Mouse (Mus musculus) retina, postnatal 7 days (tissue): ENCODE results near the gene Jade1.

Experiments used
- DNase-seq: peaks from one replicate; pipeline ENCODE4 v3.0.0-alpha.2; 2012; ENCODE audit warnings: low read depth, low spot score

The Jade1 gene

DNA sequence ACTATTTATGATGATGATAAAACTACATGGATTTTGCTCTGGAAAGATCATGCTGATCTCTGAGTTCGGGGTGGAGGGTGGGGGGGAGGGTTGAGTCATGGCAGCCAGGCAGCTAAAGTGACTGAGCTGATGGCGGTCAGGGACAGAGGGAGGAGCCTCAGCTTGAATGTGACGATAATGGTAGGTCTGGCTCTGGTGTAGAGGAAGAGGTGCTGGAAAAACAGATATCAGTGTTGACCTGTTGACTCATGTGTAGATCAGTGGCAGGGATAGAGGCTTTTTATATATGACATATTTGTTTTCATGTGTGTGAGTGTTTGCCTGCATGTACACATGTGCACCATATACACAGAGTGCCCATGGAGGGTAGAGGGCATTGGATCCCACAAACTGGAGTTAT, 3.9 kb upstream of the Jade1 start:
- no peak for DNase-seq

DNA sequence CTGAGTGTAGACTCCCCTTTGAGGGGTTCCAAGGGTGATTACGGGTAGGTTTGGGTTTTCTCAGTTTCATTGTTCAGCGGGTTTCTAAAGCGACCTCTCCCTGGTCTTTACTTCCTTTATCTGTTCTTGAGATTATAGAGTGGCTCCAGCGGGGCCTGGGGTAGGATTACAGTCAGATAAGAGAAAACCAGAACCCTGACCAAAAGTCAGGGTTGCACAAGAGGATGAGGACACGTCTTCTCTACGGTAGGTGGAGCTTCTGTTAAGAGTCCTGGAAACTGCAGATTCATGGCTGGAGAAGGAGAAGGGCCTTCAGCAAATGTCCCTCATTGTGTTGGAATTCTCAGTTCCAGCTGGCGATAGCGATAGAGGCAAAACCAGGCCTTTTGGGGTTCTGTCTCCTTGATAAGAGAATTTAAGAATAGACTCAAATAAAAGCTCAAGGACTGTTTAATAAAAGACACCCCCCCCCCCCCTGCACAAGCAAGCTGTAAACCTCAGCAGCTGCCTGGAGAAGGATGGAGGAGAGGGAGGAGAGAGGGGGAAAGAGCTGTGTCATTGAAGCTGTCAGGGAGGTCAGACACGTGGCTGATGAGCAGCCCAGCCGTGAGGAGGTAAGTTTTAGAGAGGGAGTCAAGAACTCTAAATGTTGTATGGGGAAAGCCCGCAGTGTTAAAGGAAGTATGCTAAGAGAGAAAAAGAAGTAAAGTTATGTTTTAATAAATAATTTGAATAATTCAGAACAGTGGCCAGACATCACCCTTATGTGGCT, 2.6 kb upstream of the Jade1 start:
- DNase-seq = no peak

DNA sequence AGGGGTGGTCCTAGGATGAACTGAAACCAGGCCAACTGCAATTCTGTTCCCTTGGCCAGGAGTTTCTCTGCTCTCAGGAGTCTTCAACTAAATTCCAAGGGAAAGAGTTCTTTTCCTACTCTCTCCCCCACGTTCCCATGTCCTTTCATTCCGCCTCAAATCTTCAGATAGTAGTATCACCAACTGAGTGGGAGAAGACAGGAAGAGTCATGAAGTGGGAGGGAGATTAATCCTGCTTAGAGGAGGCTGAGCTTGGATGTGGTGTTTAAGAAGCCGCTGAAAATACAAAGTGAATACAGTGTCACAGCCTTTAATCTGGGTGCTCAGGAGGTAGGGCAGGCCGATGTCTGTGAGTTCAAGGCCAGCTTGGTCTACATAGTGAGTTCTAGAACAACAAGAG, 1.9 kb upstream of the Jade1 start:
- no peak for DNase-seq

DNA sequence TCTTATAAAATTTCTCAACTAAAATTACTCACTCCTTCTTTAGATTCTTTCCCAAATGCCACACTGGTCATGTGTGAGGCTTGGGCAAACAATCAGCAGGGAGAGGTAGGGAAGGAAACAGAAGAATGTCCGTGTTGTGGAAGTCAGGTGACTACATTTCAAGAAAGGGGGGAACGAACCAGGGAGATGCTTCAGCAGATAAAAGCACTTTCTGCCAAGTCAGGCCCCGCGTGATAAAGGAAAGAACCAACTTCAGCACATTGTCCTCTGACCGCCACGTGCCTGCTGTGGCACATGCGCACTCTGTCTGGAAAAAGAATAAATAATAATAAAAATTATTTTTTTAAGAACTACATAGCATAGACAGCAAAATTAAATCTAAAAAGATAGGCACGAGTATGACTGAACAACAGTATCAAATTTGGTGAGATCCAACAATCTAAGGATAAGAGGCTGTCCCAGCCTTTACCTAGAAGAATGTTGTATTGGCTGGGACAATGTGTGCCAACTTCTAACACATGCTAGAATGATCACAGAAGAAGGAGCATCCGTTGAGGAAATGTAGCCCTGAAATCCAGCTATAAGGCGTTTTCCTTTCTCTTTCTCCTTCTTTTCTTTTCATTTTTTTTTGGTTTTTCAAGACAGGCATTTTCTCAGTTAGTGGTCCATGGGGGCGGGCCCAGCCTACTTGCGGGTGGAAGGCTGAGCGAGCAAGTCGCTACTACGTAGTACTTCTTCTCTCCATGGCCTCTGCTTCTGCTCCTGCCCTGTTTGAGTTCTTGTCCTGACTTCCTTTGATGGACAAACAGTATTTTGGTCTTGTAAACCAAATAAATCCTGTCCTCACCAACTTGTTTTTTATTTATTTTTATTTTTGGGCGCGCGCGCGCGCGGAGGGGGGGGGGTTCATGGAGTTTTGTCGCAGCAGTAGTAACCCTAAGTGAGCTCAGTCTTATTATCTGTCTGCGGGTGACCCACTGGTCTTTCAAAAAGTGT, 753 bp upstream of the Jade1 start:
- DNase-seq = no peak

DNA sequence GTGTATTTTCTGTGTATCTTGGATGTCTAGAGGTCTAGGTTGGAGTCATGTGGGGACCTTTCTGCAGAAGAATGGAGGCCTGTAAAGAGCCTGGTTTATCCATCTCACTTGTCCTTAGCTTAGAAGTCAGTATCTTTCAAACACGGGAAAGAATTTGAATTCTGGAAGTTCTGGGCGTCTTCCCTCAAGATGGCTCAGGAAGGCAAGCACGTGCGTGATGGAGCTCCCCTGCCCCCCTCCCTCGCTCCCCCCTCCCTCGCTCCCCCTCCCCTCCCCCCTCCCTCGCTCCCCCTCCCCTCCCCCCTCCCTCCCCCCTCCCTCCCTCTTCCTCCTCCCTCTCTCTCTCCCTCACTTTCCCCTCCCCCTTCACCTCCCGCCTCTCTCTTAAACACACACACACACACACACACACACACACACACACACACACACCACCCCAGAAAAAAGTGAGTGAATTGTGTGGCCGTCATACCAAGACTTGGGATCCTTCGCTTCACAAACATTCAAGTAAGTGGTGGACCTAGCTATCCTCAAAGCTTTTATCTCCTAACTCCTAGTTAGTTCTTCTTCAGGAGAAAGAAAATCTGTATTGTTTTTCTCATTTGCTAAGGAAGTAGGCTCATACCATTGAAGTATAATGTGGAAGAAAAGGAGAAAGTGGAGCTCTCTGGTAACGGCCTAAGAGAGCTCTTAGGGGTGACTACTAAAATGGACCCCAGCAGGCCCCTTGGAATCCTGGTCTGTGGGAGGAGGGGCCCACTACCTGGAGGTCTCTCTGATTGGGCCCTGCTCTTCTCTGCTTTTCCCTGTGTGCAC, 1.1 kb downstream of the Jade1 start:
- no peak for DNase-seq

DNA sequence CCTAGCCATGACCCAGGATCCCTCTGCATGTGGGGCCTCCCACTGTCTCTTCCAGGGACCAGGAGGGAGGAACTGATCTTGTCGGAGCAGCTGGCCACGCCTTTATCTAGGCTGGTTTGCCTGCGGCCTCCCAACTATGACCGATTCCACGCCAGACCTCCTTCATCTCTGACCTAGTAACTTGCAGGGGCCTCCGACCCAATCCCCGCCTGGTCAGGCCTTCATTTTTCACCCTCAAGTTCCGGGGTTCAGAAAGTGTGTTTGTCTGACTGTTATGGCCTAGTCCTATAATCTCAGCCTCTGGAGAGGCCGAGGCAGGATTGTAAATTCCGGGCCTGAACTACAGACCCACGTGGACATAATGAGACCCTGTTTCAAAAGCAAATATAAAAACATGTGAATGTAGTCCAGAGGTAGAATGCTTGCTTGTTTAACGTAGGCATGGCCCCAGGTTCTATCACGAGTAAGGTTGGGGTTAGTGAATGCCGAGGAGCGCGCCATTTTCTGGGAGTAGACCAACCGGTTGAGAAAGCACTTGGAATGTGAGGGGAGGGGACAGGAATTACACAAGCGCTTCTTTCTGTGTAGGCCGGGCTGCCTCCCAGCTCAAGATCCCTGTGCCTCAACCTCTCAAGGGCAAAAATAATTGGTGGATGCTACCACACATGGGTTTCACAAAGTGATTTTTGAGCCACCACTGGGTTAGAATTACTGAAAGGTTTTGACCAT, 1.9 kb downstream of the Jade1 start:
- no peak for DNase-seq

DNA sequence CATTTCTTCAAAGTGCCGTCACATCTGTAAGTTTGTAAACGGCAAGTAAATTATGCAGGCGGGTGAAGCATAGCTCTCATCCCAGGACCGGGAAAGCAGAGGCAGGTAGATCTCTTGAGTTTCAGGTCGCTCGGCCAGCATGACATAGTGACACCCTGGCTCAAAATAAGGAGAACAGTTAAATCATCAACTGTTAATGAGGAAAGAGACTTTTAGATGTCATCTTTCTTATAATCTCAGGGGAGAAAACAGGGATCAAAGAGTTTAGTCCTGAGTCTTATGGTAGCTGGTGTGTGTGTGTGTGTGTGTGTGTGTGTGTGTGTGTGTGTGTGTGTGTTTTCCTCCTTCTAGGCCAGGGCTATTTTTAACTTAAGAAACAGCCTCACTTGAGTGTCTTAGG, 5.0 kb downstream of the Jade1 start:
- no peak for DNase-seq

DNA sequence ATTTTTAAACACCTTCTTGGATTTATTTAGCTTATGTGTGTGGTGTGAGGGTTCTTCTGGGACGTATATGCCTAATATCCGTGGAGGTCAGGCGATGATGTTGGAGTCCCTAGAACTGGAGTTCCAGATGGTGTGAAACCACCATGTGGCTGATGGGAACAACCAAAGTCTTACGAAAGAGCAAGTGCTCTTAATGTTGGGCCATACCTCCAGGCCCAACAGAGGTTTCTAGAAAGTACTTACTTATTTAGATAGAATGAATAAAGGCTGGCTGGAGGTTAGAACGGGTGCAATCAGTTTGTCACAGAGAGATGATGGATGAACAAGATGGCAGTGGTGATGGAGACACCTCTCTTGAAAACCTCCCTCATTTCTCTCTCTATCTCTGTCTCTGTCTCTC, 6.3 kb downstream of the Jade1 start:
- DNase-seq = no peak

DNA sequence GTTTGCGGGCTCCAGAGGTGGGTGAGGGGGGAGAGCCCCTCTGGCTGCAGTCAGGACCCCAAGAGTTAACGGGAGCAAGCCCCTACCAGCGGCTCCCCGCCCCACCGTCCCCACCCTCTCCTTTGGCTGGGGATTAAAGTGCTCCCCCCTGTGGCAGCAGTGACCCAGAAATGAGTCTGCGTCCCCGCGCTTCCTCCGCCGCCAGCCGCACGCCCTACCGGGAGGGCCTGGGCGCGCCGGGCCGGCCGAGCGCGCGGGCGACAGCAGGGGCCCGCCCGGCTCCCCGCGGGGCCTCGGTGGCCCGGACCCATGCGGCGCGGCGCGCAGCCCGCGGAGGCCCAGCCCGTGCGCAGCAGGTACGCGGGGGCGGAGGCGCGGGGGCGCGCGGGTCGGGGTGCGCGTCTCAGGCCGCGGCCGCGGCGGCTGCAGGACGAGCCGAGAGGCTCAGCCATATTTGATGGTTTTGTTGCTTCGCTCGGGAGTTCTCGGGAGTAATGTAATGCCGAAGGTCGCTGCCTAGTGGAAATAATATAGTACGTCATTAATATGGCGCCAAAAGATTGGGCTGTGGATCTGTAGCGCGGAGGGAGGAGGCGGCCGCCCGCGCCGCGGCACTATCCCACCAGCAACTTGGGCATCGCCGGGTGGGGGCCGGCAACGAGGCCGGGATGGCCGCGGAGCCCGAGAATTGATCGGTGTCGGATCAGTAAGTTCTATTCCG, 7.8 kb downstream of the Jade1 start:
- DNase-seq = peak; percentile 67

DNA sequence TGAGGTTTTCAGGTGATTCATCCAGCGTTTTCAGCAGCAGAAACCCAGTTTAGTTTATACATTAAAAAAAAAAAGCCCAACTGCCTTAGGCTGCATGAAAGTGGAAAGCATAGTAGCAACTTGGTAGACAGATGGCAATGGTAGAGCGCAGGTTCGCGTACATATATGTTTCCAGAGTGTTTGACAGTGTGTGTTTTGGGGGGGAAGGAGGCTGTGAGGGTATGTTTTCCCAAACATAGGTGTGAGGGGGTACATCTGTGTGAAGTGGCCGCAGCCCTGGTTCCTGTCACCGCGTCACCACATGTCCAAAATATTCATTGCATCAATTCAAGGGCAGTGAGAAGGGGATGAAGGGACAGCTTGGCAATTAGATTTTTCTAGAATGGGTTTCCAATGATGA, 8.5 kb downstream of the Jade1 start:
- DNase-seq = no peak

DNA sequence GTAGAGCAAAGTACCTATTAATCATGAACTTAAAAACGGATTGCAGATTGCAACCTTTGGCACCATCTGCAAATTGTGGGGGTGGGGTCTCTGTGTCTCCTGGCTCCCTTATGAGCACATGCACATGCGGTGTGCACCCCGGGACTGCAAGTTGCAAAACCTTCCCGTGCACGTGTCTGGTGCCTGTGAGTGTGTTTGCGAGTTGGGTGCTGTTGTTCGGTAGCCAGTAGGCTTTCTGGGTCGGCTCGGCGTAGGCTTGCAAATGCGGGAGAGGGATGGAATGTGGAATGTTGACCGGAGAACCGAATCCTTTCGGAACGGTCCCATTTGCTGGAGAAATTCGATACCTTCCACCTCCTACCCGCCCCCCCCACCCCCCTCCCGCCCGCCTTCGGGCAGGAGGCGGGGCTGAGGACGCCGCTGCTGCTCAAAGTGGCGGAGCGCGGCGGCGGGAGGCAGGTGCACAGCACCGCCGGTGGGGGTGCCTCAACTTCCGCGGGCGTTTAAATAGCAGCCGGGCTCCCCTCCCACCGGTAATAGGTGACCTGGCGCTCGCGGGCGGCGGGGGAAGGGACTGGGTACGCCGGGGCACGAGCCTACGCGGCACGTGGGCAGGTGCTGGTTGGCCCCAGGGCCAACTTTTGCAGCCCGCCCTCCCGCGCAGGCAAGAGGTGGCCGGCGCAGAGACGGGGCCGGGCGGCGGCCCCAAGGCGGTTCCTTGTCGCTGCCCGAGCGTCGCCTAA, 9.1 kb downstream of the Jade1 start:
- no peak for DNase-seq

DNA sequence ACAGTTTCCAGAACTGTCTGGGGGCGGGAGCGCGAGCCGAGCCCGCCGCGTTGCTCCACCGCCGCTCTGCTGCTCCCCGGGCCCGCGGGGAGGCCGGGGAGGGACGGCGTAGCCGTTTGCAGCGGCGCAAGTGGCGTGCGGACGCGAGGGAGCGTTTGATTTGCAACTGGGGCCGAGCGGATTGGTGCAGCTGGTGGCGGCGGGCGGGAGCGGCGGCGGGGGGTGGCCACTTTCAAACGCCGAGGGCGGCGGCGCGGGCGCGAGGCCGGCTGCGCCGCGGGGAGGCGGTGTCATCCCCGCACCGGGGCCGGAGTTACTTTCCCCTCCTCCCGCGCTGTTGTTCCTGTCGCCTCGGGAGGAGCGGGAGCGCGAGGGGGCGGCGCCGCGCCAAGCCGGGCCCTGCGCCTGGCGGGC, 9.9 kb downstream of the Jade1 start:
- DNase-seq = peak; percentile 69

DNA sequence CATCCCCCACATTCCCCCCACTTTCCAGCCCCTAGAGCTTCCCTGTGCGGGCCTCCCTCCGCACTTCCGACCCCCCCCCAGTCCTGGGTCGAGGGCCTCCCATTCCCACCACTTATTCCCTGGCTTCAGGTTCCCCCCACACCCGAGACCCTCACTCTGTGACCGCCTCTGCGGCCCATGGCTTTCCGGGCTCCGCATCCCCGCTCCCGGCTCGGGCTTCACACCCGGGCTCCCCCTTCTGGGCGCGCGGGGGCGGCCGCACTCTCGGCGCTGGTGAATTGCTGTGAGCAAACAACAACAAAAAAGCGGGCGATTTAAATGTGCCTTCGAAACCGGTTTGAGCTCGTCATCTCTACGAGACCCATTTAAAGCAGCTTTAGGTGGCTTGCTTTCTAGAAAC, 10.4 kb downstream of the Jade1 start:
- DNase-seq = peak; percentile 65

DNA sequence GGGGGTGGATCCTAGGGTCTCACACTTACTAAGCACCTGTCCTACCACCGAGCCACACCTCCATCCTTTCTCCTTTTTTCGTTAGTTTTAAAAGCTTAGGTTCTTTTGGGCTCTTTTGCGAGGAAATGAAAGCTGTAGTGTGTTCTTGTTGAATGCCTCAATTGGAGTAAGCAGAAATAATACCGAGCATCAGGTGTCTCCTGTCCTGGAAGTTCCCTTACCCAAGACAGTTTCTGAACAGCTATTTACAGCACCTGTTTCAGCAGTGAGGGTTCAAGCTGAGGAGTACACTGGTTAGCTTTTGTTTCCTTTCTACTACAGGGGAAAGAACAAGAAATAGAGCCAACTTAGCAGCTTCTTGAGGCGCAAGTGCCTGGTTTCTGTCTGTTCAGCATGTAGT, 14.4 kb downstream of the Jade1 start:
- DNase-seq = no peak

DNA sequence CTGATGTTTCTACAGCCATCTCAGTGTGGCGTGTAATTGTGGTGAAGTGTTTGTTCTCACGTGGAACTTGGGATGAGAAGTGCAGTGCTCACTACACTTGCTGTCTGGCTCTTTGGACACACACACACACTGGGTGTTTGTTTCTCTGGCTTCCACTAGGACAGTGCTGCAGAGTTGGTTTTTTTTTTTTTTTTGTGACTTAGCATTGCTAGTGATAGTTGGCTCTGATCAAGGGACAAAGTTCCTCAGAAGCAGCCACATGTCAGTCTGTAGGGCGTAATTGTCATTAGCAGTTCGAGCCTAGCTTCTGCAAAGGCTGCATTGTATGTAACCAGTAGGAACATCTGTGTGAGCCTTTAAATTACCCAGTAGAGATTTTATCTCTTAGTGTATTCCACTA, 16.6 kb downstream of the Jade1 start:
- DNase-seq = no peak

DNA sequence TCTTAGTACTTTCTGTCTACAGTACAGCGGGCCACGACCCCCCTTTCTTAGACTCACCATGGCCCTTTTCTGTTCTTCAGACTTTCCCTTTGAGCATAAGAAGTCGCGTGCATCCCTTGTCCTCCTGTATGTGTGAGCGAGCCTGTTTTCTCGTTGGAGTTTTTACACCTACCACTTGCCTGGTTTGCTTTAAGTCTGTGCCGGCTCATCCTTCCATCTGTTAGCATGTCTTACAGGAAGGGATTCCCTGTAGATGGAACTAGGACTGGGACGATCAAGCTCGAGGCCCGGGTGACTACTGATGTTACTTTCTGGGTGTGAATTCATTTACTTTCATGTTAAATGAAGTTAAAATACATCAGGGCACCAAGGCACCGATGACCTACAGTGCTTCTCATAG, 17.4 kb downstream of the Jade1 start:
- DNase-seq = no peak

DNA sequence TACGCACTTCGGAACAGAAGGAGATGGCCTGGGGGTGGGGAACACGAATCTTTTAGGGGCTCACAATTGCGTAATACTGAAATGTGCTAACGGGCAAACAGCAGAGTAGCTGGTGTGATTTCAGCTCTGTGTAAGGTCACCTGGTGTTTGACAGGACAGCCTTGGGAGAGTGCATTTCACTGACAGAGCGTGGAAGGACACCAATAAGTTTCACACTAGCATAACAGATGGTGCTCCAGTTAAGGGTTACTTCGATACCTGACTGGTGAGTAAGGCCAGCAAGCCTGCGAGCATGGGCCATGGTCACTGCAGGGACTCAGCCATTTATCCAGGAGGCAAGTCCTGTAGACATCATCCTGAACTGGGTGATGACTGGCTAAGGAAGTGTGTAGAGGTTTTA, 18.7 kb downstream of the Jade1 start:
- no peak for DNase-seq

DNA sequence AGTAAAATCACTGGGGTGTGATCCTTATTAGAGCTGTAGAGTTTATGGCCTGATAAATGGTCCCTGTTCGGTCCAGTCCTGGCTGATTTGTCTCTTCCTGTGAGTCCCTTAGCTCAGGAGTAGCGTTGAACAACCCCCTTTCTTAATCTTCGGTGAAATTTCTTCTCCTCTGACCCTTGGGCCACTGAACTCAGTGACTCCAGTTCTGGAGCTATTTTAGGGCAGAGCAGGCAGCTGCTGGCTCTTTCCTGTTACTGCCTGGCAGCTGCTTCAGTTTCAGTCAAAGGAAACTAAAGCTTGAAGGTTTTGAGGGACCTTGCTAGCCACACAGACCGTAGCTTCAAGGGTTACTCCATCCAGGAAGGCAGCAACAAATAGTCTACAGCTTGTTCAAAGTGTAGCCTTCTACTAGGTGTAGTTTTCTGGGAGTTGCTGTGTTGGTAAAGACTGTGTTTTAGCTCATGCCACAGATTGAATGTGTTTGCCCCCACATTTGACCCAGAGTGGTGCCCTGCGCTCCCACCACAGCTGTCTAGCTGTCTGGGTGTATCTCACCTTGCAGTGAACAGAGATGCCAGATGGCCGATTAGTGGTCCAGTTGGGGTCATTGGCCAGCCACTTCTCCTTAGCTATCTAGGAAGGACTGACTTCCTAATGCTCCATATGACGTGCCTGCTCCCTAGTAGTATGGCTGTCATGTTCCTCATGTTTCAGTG, 19.3 kb downstream of the Jade1 start:
- no peak for DNase-seq

DNA sequence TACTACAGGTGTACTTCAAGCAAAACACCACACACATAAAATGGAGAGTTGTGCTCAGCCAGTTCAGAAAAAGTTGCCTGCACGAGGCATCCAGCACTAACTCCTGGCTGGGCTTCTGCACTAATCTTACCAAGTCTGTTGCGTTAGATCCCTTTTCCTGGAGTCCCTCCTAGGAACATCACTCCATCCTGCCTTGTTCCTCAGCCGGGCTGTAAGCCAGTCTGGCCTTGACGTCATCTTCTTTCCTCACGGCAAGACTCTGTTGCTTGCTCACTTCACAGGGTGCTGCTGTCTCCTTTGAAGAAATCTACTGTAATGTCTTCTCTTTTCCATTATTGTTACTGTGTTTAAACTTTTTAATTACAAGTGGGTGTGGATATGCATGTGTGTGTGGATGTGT, 20.4 kb downstream of the Jade1 start:
- no peak for DNase-seq
